ENCODE assay signal across 9 mouse cellular contexts in genomic region chr6:38326596-38326995, GRCm38 (mm10). TPM values are rescaled to one million over a fixed set of nuclear protein-coding genes. Genes with fewer than 3 reads are reported as not detected.
DNase-seq lines count a peak whose midpoint lies in the region; ATAC-seq and TF ChIP-seq lines count a peak whose summit lies in the region.
"Had no signal": no experiment of that assay in that cellular context is flagged by ENCODE, and none has a peak within 500 bp of the region (broad histone marks: within the 10 kb centered on the region; RNA-seq: fewer than 3 reads in every experiment).

No protein-coding gene starts in this region.

- no peak overlapping the region for H3K4me3 ChIP-seq in E14TG2a.4 (replicated peaks; ENCODE audit: low read length)
- H3K4me3 ChIP-seq: limb, embryonic 13.5 days had no signal

- 0 out of 2 replicates have a peak, but pooled peaks cover under 1% of the 10 kb centered on the region for H3K9me3 ChIP-seq in E14TG2a.4 (ENCODE audit: low read length)
- H3K9me3 ChIP-seq: limb, embryonic 13.5 days had no signal

- H3K4me1 ChIP-seq in E14TG2a.4 (replicated peaks; ENCODE audit: low read depth, low read length), result no peaks in the 10 kb centered on the region
- H3K4me1 ChIP-seq: limb, embryonic 13.5 days had no signal

- H3K27me3 ChIP-seq in E14TG2a.4 (ENCODE audit: insufficient read depth, low read length), result no peaks in the 10 kb centered on the region
- H3K27me3 ChIP-seq: limb, embryonic 13.5 days had no signal

- intact Hi-C loops in gastrocnemius, postnatal 14 days (cut with DNase I; ENCODE audit: low total_unique reads), result loop anchor here (10.0 kb wide), 1 partner anchor 162 kb away; no protein-coding TSS in a partner anchor

- peak; percentile 22 for DNase-seq in gastrocnemius, postnatal 14 days
- no peak for DNase-seq in gastrocnemius, adult 18-20 months (ENCODE audit: low spot score)
- peak; percentile 60 to 79 for DNase-seq in cerebellum, postnatal 25 days
- peak; percentile 20 for DNase-seq in layer of hippocampus, adult 9-10 months (ENCODE audit: low spot score)
- peak; percentile 54 for DNase-seq in lung, postnatal 14 days
- DNase-seq in telencephalon, adult 2 months (ENCODE audit: low read depth, low spot score), result peak; percentile 57

- 0 out of 2 replicates have a peak, but pooled peaks have one; percentile 25 for ATAC-seq in granulocyte monocyte progenitor cell, adult 5-6 weeks (replicated peaks; ENCODE audit: poor library complexity, severe bottlenecking)

- peak; percentile 74 for TF ChIP-seq CTCF in E14TG2a.4 (conservative IDR thresholded peaks at IDR 0.05; ENCODE audit: low read length)

- H3K36me3 ChIP-seq in E14TG2a.4 (ENCODE audit: insufficient read depth, low read length), result peaks cover 59% of the 10 kb centered on the region
- H3K36me3 ChIP-seq: limb, embryonic 13.5 days had no signal

RNA-seq across cellular contexts. Expression of gene Zc3hav1l, which starts 27.5 kb away (rescaled TPM):
- 1 to 10 TPM; 2.1 to 2.9 TPM for total RNA-seq in gastrocnemius, postnatal 14 days (2021)
- total RNA-seq in gastrocnemius, adult 18-20 months (2021), result under 1 TPM; 0.23 to 0.31 TPM
- 19.3 and 23.8 TPM in 2 replicates for total RNA-seq in granulocyte monocyte progenitor cell, adult 5-6 weeks (2014; fragmentation: Nextera tagmentation)
- 4.1 and 5.1 TPM in 2 replicates for total RNA-seq in granulocyte monocyte progenitor cell, adult 5-6 weeks (2017)

RNA-seq across cellular contexts. Expression of gene Zc3hav1, which starts 27.8 kb away (rescaled TPM):
- 1 to 10 TPM; 7.9 to 8.3 TPM for total RNA-seq in gastrocnemius, postnatal 14 days (2021)
- total RNA-seq in gastrocnemius, adult 18-20 months (2021), result 1 to 10 TPM; 6.3 to 7.3 TPM
- total RNA-seq in granulocyte monocyte progenitor cell, adult 5-6 weeks (2014; fragmentation: Nextera tagmentation), result 46.8 and 48.4 TPM in 2 replicates
- 47.6 and 53.1 TPM in 2 replicates for total RNA-seq in granulocyte monocyte progenitor cell, adult 5-6 weeks (2017)

RNA-seq across cellular contexts. Expression of gene Ttc26, which starts 54.7 kb away (rescaled TPM):
- total RNA-seq in gastrocnemius, postnatal 14 days (2021), result 1 to 10 TPM; 1.1 to 1.5 TPM
- total RNA-seq in gastrocnemius, adult 18-20 months (2021), result 1 to 10 TPM in 1 of 2 experiments, under 1 TPM in 1; 0.91 to 1.0 TPM
- total RNA-seq in granulocyte monocyte progenitor cell, adult 5-6 weeks (2014; fragmentation: Nextera tagmentation), result 0.79 TPM in 1 of 2 replicates, not detected in the other
- 0.90 and 1.7 TPM in 2 replicates for total RNA-seq in granulocyte monocyte progenitor cell, adult 5-6 weeks (2017)

Comparison
In these comparisons a context has a peak if more than half of its experiments do, and no peak if none do; other contexts are left out.
1. RNA of gene Zc3hav1, which starts 27.8 kb away (total RNA-seq): 46.8 to 53.1 TPM in granulocyte monocyte progenitor cell, adult 5-6 weeks; 7.9 to 8.3 TPM in gastrocnemius, postnatal 14 days and 6.3 to 7.3 TPM in gastrocnemius, adult 18-20 months; every median in the first group is over 4 times any median in the second.